Mouse (Mus musculus): ENCODE measurements at regions not wholly inside any gene's neighbourhood (a gene's known extent, or its start where the extent isn't known, plus 50 kb on each side); places are given as distances from the start of the nearest gene placed in this dataset.

DNA sequence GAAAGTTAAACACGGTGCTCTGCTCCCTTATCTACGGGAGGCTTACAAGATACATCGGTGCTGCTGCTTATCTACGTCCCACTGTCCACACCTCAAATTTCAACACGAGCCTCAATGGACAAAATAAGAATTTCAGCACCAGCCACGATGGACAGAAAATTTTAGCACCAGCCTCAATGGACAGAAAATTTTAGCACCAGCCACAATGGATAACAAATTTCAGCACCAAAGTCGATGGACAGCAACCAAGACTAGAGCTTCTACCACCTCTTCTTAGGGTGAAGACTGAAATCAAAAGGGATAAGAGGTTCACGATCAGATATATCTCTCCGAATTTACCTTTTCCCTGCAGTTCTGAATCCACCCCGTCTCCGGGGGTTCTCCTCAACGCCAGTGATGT, 387.7 kb upstream of the Brinp3 start:
- TF ChIP-seq CTCF (IDR thresholded peaks at IDR 0.05; ENCODE audit: low read depth): no peak
- Histone ChIP-seq H3K4me3 (ENCODE audit: low read length) (no peak overlapping the region), H3K4me2 (ENCODE audit: low read depth, low read length) (no peak overlapping the region), H3K27me3 (ENCODE audit: insufficient read depth, low read length) (no peaks in the 10 kb centered on the region), H3K27ac (no peak overlapping the region), H3K4me1 (ENCODE audit: insufficient read depth, low read length) (no peaks in the 10 kb centered on the region), H3K36me3 (ENCODE audit: insufficient read depth, low read length) (no peaks in the 10 kb centered on the region), H3K9ac (replicated peaks; ENCODE audit: low read length) (no peak overlapping the region), H3K9me3 (ENCODE audit: low read length) (no peaks in the 10 kb centered on the region)
- peak; percentile 19 for DNase-seq (ENCODE audit: low spot score)
- no peak for ATAC-seq
- WGBS: 87% methylated on average over 12 of the region's 12 CpGs
